In genomic region chr1:182091746-182092412, GRCm38 (mm10) we compare ENCODE assay signal across 19 mouse cellular contexts. TPM values are rescaled to one million over a fixed set of nuclear protein-coding genes. Genes with fewer than 3 reads are reported as not detected.
DNase-seq lines count a peak whose midpoint lies in the region; ATAC-seq and TF ChIP-seq lines count a peak whose summit lies in the region.
"Had no signal": no experiment of that assay in that cellular context is flagged by ENCODE, and none has a peak within 500 bp of the region (broad histone marks: within the 10 kb centered on the region; RNA-seq: fewer than 3 reads in every experiment).

No protein-coding gene starts in this region.

- H3K4me2 ChIP-seq in limb, embryonic 12.5 days = no peak overlapping the region
- H3K4me2 ChIP-seq: embryonic facial prominence, embryonic 12.5 days; heart, embryonic 13.5 days; limb, embryonic 13.5 days had no signal

- peak; percentile 24 for DNase-seq in lung, adult 2 months
- DNase-seq in lung, postnatal 10 days = no peak
- peak; percentile 62 for DNase-seq in kidney, adult 2 months
- peak; percentile 76 for DNase-seq in yolk sac, embryonic 10.5 days (ENCODE audit: low spot score)
- no peak for DNase-seq in left cerebral cortex, adult 11 months (ENCODE audit: low spot score)
- DNase-seq in embryo, embryonic 10.5 days (ENCODE audit: low spot score) = no peak
- DNase-seq: adrenal gland, postnatal 10 days; cerebellum, adult 9-11 months; gastrocnemius, postnatal 14 days; layer of hippocampus, adult 9-11 months; right cerebral cortex, postnatal 25 days; thymus, postnatal 36 days had no signal

- ATAC-seq in limb, embryonic 12.5 days (ENCODE audit: insufficient number of reproducible peaks, insufficient read depth, low FRiP score, low TSS enrichment, low read depth) = no peak
- ATAC-seq: forebrain, embryonic 16.5 days had no signal

- H3K9me3 ChIP-seq in limb, embryonic 12.5 days = no peaks in the 10 kb centered on the region
- H3K9me3 ChIP-seq: embryonic facial prominence, embryonic 12.5 days; heart, embryonic 13.5 days; limb, embryonic 13.5 days; megakaryocyte, embryonic 14.5 days had no signal

- H3K36me3 ChIP-seq in kidney, adult 2 months (ENCODE audit: control insufficient read depth, insufficient read depth, low read length) = no peaks in the 10 kb centered on the region
- H3K36me3 ChIP-seq in limb, embryonic 12.5 days = no peaks in the 10 kb centered on the region
- H3K36me3 ChIP-seq: embryonic facial prominence, embryonic 12.5 days; heart, embryonic 13.5 days; limb, embryonic 13.5 days had no signal

- no peaks in the 10 kb centered on the region for H3K27me3 ChIP-seq in kidney, adult 2 months (replicated peaks; ENCODE audit: control insufficient read depth, insufficient read depth, low read length)
- no peaks in the 10 kb centered on the region for H3K27me3 ChIP-seq in limb, embryonic 12.5 days
- H3K27me3 ChIP-seq: CH12.LX; embryonic facial prominence, embryonic 12.5 days; heart, embryonic 13.5 days; limb, embryonic 13.5 days had no signal

- H3K4me3 ChIP-seq in lung, adult 2 months (replicated peaks; ENCODE audit: extremely low read depth, low read depth, low read length) = no peak overlapping the region
- H3K4me3 ChIP-seq in kidney, adult 2 months (ENCODE audit: insufficient read depth, low read depth, low read length) = no peak overlapping the region
- H3K4me3 ChIP-seq in limb, embryonic 12.5 days (replicated peaks) = no peak overlapping the region
- H3K4me3 ChIP-seq: embryonic facial prominence, embryonic 12.5 days; heart, embryonic 13.5 days; limb, embryonic 13.5 days; megakaryocyte, embryonic 14.5 days had no signal

- no peak overlapping the region for H3K9ac ChIP-seq in limb, embryonic 12.5 days (replicated peaks)
- H3K9ac ChIP-seq: embryonic facial prominence, embryonic 12.5 days; limb, embryonic 13.5 days had no signal

- H3K4me1 ChIP-seq in lung, adult 2 months (ENCODE audit: control insufficient read depth, insufficient read depth, low read length) = peaks cover 14% of the 10 kb centered on the region
- H3K4me1 ChIP-seq in kidney, adult 2 months (ENCODE audit: control insufficient read depth, insufficient read depth, low read length) = peaks cover 14% of the 10 kb centered on the region
- H3K4me1 ChIP-seq in limb, embryonic 12.5 days (replicated peaks) = peaks cover 54% of the 10 kb centered on the region

- no peak for TF ChIP-seq POLR2A in lung, adult 2 months (IDR thresholded peaks at IDR 0.05; ENCODE audit: borderline replicate concordance, extremely low read depth, low read depth, low read length)
- TF ChIP-seq POLR2A in kidney, adult 2 months (IDR thresholded peaks at IDR 0.05; ENCODE audit: low read depth, low read length) = no peak

- no peak for TF ChIP-seq CTCF in lung, adult 2 months (IDR thresholded peaks at IDR 0.05; ENCODE audit: insufficient read depth, low read length)
- no peak for TF ChIP-seq CTCF in kidney, adult 2 months (conservative IDR thresholded peaks at IDR 0.05; ENCODE audit: insufficient read depth, insufficient read length, low read depth, low read length)

- 70% methylated on average over 13 of the region's 13 CpGs for WGBS in lung, adult 2 months
- WGBS in kidney, adult 2 months = 60% methylated on average over 13 of the region's 13 CpGs
- WGBS in limb, embryonic 12.5 days = 62% methylated on average over 13 of the region's 13 CpGs

- H3K27ac ChIP-seq in kidney, adult 2 months (ENCODE audit: insufficient read depth, low read depth, low read length) = no peak overlapping the region
- 0 out of 2 replicates have a peak overlapping the region, but pooled peaks have one; percentile 50 for H3K27ac ChIP-seq in limb, embryonic 12.5 days
- H3K27ac ChIP-seq: embryonic facial prominence, embryonic 12.5 days; heart, embryonic 13.5 days had no signal

RNA-seq across cellular contexts. Expression of gene Srp9, which starts 32.7 kb away (rescaled TPM):
- polyA plus RNA-seq in lung, adult 2 months (2012; rRNA removed) = 26.8 and 33.9 TPM in 2 replicates
- polyA plus RNA-seq in kidney, adult 2 months (2012; rRNA removed) = 44.0 and 52.8 TPM in 2 replicates
- polyA plus RNA-seq in limb, embryonic 12.5 days (2016; fragmentation: Nextera tagmentation; extraction: Ambion mirVana) = 176 and 183 TPM in 2 replicates

Comparison
In these comparisons a context has a peak if more than half of its experiments do, and no peak if none do; other contexts are left out.
1. DNase-seq: peak in lung, adult 2 months (single experiment), kidney, adult 2 months (single experiment) and yolk sac, embryonic 10.5 days (single experiment); none in lung, postnatal 10 days (single experiment), left cerebral cortex, adult 11 months (single experiment) and embryo, embryonic 10.5 days (single experiment).